Mouse (Mus musculus) stomach, postnatal 0 days (tissue): ENCODE measurements around the gene Pde1b.

Experiments used
- CTCF ChIP-seq: IDR thresholded peaks from 2 replicates; pipeline ENCODE4 v1.5.1; 2016; ENCODE audit warnings: antibody characterized with exemption, low read depth, mild to moderate bottlenecking, moderate library complexity
- EP300 ChIP-seq: optimal IDR thresholded peaks from 2 replicates; pipeline ENCODE3; 2016; ENCODE audit warnings: antibody characterized with exemption

DNA sequence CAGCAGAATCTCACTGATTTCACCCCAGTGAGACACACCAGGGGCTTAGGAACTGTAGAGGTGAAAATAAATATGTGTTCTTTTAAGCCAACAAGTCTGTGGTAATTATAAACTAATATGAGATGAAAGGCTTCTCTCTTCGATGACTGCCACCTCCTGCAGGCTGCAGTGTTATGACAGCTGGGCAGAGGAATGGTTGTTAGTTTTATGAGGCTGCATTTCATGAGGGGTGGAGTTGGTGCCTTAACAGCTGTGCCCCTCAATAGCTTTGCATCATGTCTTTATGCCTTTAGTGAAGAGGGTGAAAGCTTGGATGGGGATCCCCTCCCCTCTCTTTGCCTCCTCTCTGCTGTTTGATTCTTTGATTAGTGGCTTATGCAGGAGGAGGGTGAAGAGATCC, 48.2 kb downstream of the Pde1b start:
- TF ChIP-seq CTCF, result no peak
- no peak for TF ChIP-seq EP300
